8 mouse cellular contexts compared by ENCODE assay signal in the genomic region with DNA sequence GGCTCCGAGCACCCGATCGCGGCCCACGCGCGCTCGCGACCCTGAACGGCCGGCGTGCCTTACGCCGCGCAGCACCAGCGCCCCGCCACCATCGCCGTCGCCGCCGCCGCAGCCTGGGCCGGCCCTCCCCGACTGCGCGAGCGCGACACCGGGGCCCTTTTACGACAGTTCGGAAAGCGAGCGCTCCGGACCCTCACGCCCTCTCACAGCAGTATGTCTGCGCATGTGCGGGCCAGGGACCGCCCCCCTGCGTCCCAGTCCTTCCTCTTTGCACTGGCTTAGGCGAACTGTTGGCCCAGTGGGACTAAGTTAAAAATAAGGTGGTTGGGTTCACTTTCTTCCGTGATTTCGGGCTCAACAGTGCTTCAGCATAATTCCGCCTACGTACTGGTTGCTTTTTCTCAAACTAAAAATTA. TPM values are rescaled to one million over a fixed set of nuclear protein-coding genes. Genes with fewer than 3 reads are reported as not detected.
DNase-seq lines count a peak whose midpoint lies in the region; ATAC-seq lines count a peak whose summit lies in the region.

A gene (minus strand): TSS at position 100 of the 416 bp plus-strand sequence.

- H3K27me3 ChIP-seq in hindbrain, embryonic 16.5 days (replicated peaks; ENCODE audit: control insufficient read depth, insufficient read depth, low read length) = no peaks in the 10 kb centered on the region

- peaks cover 13% of the 10 kb centered on the region for H3K4me1 ChIP-seq in hindbrain, embryonic 16.5 days (ENCODE audit: control insufficient read depth, insufficient read depth, low read depth, low read length)

- WGBS in hindbrain, embryonic 16.5 days = under 1% methylated on average over 44 of the region's 45 CpGs
- WGBS in macrophage (ENCODE audit: missing documents) = under 1% methylated on average over 39 of the region's 45 CpGs

- peak within 1 kb of the TSS; percentile 94 for H3K4me3 ChIP-seq in hindbrain, embryonic 16.5 days (ENCODE audit: low read length)
- peak within 1 kb of the TSS; percentile 59 for H3K4me3 ChIP-seq in macrophage (ENCODE audit: inconsistent target)

- no peaks in the 10 kb centered on the region for H3K9me3 ChIP-seq in hindbrain, embryonic 16.5 days (ENCODE audit: control insufficient read depth, low read length)

- H3K79me2 ChIP-seq in macrophage (ENCODE audit: inconsistent target) = peaks cover 42% of the 10 kb centered on the region

- DNase-seq in WW6 (ENCODE audit: low read depth, low spot score) = peak; percentile 88
- DNase-seq in cerebellum, postnatal 4 days (ENCODE audit: low spot score in 2 of 2) = peak; percentile 87 to 94
- peak; percentile 98 for DNase-seq in gastrocnemius, adult 18-20 months (ENCODE audit: low spot score)
- DNase-seq in left cerebral cortex, adult 18-20 months (ENCODE audit: low spot score in 2 of 2) = peak; percentile 97 to 98
- DNase-seq in right cerebral cortex, adult 18-20 months = peak; percentile 97
- DNase-seq in urinary bladder, postnatal 10 days (ENCODE audit: low spot score) = peak; percentile 91

- peak within 1 kb of the TSS; percentile 98 for H3K9ac ChIP-seq in hindbrain, embryonic 16.5 days (ENCODE audit: low read depth, low read length)

- H3K27ac ChIP-seq in hindbrain, embryonic 16.5 days (ENCODE audit: low read depth, low read length) = peak within 1 kb of the TSS; percentile 99
- H3K27ac ChIP-seq in macrophage = peak within 1 kb of the TSS; percentile 63

- H3K4me2 ChIP-seq in hindbrain, embryonic 16.5 days (ENCODE audit: low read length) = peak within 1 kb of the TSS; percentile 84

- no peaks in the 10 kb centered on the region for H3K36me3 ChIP-seq in hindbrain, embryonic 16.5 days (ENCODE audit: control insufficient read depth, insufficient read depth, low read length)
- H3K36me3 ChIP-seq in macrophage (ENCODE audit: inconsistent target) = peaks cover 2% of the 10 kb centered on the region; the same call in 1 of the 2 replicates

- ATAC-seq in hindbrain, embryonic 16.5 days = peak; percentile 97

RNA-seq across cellular contexts. Expression of the gene that starts here (rescaled TPM):
- 10 to 100 TPM; 12.0 to 13.4 TPM for total RNA-seq in gastrocnemius, adult 18-20 months (2021)
- polyA plus RNA-seq in hindbrain, embryonic 16.5 days (2015; fragmentation: Nextera tagmentation; extraction: Ambion mirVana) = 23.2 and 28.2 TPM in 2 replicates
- 10 to 100 TPM; 41.7 to 41.9 TPM for total RNA-seq in left cerebral cortex, adult 18-20 months (2021)
- total RNA-seq in macrophage (2018; cell fraction: chromatin; rRNA removed) = 100 to 1,000 TPM; 186 to 315 (median 261) TPM
- total RNA-seq in macrophage (2018; cell fraction: cytosol; rRNA removed) = 10 to 100 TPM; 33.3 to 57.1 (median 47.5) TPM
- total RNA-seq in macrophage (2018; cell fraction: nucleus; rRNA removed) = 100 to 1,000 TPM; 108 to 232 (median 152) TPM
- polyA plus RNA-seq in macrophage (2018) = 26.9 to 36.9 TPM (median 33.3 TPM) in 3 replicates

Comparison
In these comparisons a context has a peak if more than half of its experiments do, and no peak if none do; other contexts are left out.
1. Peak in every context shown above with its lines: DNase-seq, ATAC-seq, H3K4me3 ChIP-seq and H3K27ac ChIP-seq.